Mouse (Mus musculus) bone marrow macrophage, adult 2 months (primary cell): ENCODE results near the gene Gm13289.
"Not testable (repeated sequence)": the region's sequence is repeated elsewhere in the genome, so short reads cannot be mapped to it uniquely, and the experiment has no call there.

Experiments
- CTCF ChIP-seq: IDR thresholded peaks from 2 replicates; pipeline ENCODE4 v1.5.1; 2012; ENCODE audit warnings: low read depth, mild to moderate bottlenecking, low read length, moderate library complexity
- POLR2A ChIP-seq: IDR thresholded peaks from 2 replicates; pipeline ENCODE4 v1.6.1; 2012; ENCODE audit warnings: mild to moderate bottlenecking, low read depth, low read length, borderline replicate concordance

DNA sequence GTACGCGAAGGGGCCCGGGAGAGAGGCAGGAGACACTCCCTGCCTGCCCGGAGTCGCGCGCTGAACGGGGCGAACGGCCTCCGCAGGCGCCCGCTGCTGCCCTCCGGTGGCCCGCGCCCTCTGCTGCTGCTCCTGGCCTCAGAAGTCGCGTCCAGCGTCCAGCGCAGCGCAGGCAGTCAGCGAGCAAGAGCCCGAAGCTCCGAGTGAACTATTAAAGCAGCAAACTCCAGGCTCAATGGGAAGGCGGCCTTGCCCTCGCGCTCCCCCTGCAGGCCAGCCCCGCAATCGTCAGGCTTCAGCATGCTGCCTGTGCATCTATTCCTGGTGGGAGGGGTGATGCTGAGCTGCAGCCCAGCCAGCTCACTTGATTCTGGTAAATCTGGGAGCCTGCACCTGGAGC lies 26.2 kb downstream of the Gm13289 start, which contains the start of gene Gm13287:
- not testable (repeated sequence) for TF ChIP-seq POLR2A, CTCF
